Mouse (Mus musculus) intestine, embryonic 14.5 days (tissue): ENCODE data around the gene Msi1. TPM values are rescaled to one million over a fixed set of nuclear protein-coding genes. Genes with fewer than 3 reads are reported as not detected.

Experiments used
- ATAC-seq: fragments of 200-750 bp; cut with Nextera tagmentation; replicated peaks from 2 replicates; pipeline ENCODE4 v1.8.0; 2017; ENCODE audit warnings: low read depth, moderate number of reproducible peaks, moderate TSS enrichment, moderate library complexity; ENCODE audit not compliant: low FRiP score, low TSS enrichment
- DNase-seq: peaks from one replicate; pipeline ENCODE4 v3.0.0-alpha.2; 2018; ENCODE audit warnings: low spot score
- H3K27ac ChIP-seq: fragments of 300-500 bp; sonication (generic); 2 replicates; pipeline ENCODE4 v1.5.1; 2014; ENCODE audit warnings: low read depth, mild to moderate bottlenecking, control low read depth
- H3K27me3 ChIP-seq: fragments of 300-500 bp; sonication (generic); replicated peaks from 2 replicates; pipeline ENCODE4 v1.6.1; 2014; ENCODE audit warnings: low read length, control low read depth; ENCODE audit not compliant: control insufficient read depth, insufficient read depth
- H3K36me3 ChIP-seq: fragments of 300-500 bp; sonication (generic); 2 replicates; pipeline ENCODE4 v1.6.1; 2014; ENCODE audit warnings: low read length, control low read depth; ENCODE audit not compliant: control insufficient read depth, insufficient read depth
- H3K4me1 ChIP-seq: fragments of 300-500 bp; sonication (generic); replicated peaks from 2 replicates; pipeline ENCODE4 v1.6.1; 2014; ENCODE audit warnings: low read length, control low read depth, mixed read lengths; ENCODE audit not compliant: control insufficient read depth, insufficient read depth
- H3K4me2 ChIP-seq: fragments of 300-500 bp; sonication (generic); 2 replicates; pipeline ENCODE4 v1.6.1; 2014; ENCODE audit warnings: low read length
- H3K4me3 ChIP-seq: fragments of 300-500 bp; sonication (generic); 2 replicates; pipeline ENCODE4 v1.5.1; 2014; ENCODE audit warnings: low read depth, low read length, control low read depth, mixed read lengths
- H3K9ac ChIP-seq: fragments of 300-500 bp; sonication (generic); 2 replicates; pipeline ENCODE4 v1.6.1; 2014; ENCODE audit warnings: mild to moderate bottlenecking, low read length
- H3K9me3 ChIP-seq: fragments of 300-500 bp; sonication (generic); 2 replicates; pipeline ENCODE4 v1.6.1; 2016; ENCODE audit warnings: low read length, control low read depth; ENCODE audit not compliant: control insufficient read depth
- WGBS: fragments of 180-500 bp; shearing (Covaris S2); extraction: QIAGEN DNeasy Blood & Tissue Kit; methylation state at CpG from one replicate; pipeline ENCODE4 v1.1.7; 2014; 5-methylcytosine and 5-hydroxymethylcytosine counted together
- polyA plus RNA-seq: library from polyadenylated mRNA; unstranded; fragments of >200 nt; fragmentation: Nextera tagmentation; extraction: Ambion mirVana; gene quantifications from 2 replicates; pipeline ENCODE4 v1.2.1, GENCODE M21; 2014

The Msi1 gene
- polyA plus RNA-seq, 1 experiment from 2014 or later: 16.0 TPM

DNA sequence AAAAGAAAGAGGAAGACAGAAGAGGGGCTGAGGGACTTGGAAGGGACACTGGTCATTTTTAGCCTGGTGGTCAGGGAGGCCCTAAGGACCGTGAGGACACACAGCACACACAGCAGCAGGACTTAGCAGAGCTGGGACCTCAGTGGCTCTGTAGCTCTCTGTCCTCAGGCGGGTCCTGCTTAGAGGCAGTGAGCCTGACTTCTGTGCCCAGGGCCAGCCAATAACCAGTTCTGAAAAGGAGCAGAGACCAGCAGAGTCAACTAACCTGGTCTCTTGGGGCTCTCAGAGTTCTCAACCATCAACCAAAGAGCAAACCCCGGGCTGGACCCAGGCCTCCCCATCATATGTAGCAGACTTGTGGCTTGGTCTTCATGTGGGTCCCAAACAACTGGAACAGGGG is 19.8 kb downstream of the Msi1 start:
- no peaks in the 10 kb centered on the region for H3K4me1 ChIP-seq
- H3K27me3 ChIP-seq: no peaks in the 10 kb centered on the region
- no peak for DNase-seq
- H3K4me3 ChIP-seq: no peak overlapping the region
- ATAC-seq: no peak
- 91% methylated on average over 3 of the region's 3 CpGs for WGBS
- no peak overlapping the region for H3K4me2 ChIP-seq
- H3K9ac ChIP-seq: no peak overlapping the region
- no peak overlapping the region for H3K27ac ChIP-seq
- H3K36me3 ChIP-seq: peaks cover 76% of the 10 kb centered on the region
- H3K9me3 ChIP-seq: no peaks in the 10 kb centered on the region

DNA sequence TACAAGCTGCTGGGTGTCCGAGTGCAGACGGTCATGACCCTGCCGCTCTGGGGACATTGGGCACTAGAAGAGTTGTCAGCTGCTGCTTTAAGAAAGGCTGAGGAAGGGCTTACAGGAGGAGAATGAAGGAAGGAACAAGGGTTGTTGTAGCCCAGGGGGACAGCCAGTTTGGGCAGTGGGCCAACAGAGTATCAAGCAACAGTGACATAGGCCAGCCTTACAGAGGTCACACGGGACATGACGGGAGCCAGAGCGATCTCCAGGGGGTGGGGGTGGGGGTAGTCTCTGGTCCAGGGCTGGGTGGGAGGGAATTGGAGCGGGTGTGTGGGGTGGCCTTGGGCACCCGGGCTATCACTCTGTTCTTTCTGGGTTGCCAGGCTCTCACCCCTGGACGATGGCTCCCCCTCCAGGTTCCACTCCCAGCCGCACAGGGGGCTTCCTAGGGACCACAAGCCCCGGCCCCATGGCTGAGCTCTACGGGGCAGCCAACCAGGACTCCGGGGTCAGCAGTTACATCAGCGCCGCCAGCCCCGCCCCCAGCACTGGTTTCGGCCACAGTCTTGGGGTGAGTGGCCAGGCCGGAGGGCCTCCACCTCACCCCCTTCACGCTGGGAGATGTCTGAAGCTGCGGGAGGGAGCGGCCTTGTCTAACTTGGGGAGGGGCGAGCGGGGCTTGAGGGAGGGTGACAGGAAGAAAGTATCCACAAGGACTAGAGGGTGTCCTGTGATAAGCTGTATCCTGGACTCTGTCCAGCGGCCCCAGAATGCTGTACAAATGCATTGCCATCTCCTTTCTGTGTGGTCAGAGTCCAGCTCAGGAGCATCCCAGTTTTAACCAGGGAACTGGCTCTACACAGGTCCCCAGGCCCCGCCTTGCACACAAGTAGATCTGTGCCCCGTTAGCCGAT is 21.3 kb downstream of the Msi1 start:
- no peaks in the 10 kb centered on the region for H3K27me3 ChIP-seq
- H3K9me3 ChIP-seq: no peaks in the 10 kb centered on the region
- H3K4me3 ChIP-seq: no peak overlapping the region
- WGBS: 90% methylated on average over 26 of the region's 27 CpGs
- DNase-seq (no peak), ATAC-seq (no peak)
- no peak overlapping the region for H3K4me2 ChIP-seq
- H3K36me3 ChIP-seq: peaks cover 66% of the 10 kb centered on the region
- no peak overlapping the region for H3K27ac ChIP-seq
- H3K9ac ChIP-seq: no peak overlapping the region
- H3K4me1 ChIP-seq: no peaks in the 10 kb centered on the region

DNA sequence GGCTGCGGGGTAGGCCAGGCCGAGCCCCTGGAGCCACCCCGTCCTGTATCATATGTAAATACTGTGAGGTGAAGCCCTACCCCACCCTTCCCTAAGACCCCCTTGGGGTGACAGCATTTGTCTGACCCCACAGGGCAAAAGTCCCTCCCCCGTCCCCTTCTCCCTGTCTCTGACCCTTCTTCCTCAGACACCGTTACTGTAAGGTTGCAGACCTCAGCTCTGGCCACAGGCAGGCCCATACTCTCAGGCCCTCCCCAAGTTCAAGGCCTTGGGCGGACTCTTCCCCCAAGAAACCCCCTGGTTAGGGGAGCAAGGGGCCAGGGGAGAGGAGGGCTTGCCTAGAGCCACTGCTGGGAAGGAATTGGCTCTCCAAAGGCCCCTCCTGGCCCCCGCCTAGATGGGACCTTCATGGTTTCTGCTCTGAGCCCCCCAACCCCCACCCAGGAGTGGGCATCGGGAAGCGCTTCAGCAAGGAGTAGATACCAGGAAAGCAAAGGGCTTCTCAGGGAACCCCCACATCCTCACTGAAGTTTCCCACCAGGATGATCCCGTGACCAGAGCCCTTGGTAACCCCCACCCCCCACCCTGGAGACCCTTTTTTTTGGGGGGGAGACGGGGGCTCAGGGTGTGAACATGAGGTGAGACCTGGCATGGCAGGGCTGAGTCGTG is 25.2 kb downstream of the Msi1 start:
- WGBS: 78% methylated on average over 12 of the region's 12 CpGs
- DNase-seq (no peak), ATAC-seq (no peak)
- no peaks in the 10 kb centered on the region for H3K27me3 ChIP-seq
- H3K9me3 ChIP-seq: no peaks in the 10 kb centered on the region
- H3K4me3 ChIP-seq: no peak overlapping the region
- H3K9ac ChIP-seq: no peak overlapping the region
- peaks cover 37% of the 10 kb centered on the region for H3K36me3 ChIP-seq
- no peak overlapping the region for H3K4me2 ChIP-seq
- H3K27ac ChIP-seq: no peak overlapping the region
- H3K4me1 ChIP-seq: no peaks in the 10 kb centered on the region

DNA sequence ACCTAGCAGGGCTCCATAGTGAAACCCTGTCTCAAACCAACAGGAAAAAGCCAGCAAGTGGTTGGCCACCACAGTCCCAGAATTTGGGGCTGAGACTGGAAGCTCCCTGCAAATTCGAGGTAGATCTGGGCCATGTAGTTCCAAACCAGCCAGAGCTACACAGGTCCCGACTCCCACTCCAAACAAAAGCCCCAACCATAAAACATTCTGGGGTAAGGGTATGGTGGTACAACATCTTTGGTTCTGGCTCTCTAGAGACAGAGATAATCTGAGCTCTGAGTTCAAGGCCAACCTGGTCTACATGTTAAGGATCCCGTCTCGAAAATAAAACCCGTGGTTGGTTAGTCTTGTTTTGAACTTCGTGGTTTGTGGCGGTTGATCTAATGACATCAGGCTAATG is 26.4 kb downstream of the Msi1 start:
- Histone ChIP-seq H3K27ac (no peak overlapping the region), H3K27me3 (no peaks in the 10 kb centered on the region), H3K4me2 (no peak overlapping the region), H3K36me3 (peaks cover 27% of the 10 kb centered on the region), H3K9ac (no peak overlapping the region), H3K4me1 (no peaks in the 10 kb centered on the region), H3K9me3 (no peaks in the 10 kb centered on the region), H3K4me3 (no peak overlapping the region)
- 75% methylated on average over 7 of the region's 7 CpGs for WGBS
- DNase-seq (no peak), ATAC-seq (no peak)

DNA sequence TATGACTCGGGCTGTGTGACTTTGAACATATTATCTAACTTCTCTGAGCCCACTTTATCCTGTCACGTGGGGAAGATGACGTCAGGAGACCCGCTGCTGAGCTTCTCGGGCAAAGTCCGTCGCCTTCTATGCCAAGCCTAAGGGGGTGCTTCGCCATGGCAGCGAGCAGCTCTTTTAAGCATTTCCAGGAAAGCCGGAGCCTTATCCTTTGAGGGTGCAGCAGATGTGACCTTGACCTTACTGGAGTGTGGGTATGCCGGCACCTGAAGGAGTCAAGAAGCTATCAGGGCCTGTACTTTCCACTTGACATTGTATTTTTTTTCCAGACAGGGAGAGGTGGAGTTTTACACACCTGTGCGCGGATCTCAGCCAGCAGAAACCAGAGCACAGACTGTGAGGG is 29.5 kb downstream of the Msi1 start:
- Histone ChIP-seq H3K36me3 (peaks cover 7% of the 10 kb centered on the region), H3K4me2 (no peak overlapping the region), H3K27me3 (no peaks in the 10 kb centered on the region), H3K4me1 (no peaks in the 10 kb centered on the region), H3K9me3 (no peaks in the 10 kb centered on the region), H3K27ac (no peak overlapping the region), H3K4me3 (no peak overlapping the region), H3K9ac (no peak overlapping the region)
- no peak for ATAC-seq
- WGBS: 63% methylated on average over 13 of the region's 13 CpGs
- DNase-seq: no peak

DNA sequence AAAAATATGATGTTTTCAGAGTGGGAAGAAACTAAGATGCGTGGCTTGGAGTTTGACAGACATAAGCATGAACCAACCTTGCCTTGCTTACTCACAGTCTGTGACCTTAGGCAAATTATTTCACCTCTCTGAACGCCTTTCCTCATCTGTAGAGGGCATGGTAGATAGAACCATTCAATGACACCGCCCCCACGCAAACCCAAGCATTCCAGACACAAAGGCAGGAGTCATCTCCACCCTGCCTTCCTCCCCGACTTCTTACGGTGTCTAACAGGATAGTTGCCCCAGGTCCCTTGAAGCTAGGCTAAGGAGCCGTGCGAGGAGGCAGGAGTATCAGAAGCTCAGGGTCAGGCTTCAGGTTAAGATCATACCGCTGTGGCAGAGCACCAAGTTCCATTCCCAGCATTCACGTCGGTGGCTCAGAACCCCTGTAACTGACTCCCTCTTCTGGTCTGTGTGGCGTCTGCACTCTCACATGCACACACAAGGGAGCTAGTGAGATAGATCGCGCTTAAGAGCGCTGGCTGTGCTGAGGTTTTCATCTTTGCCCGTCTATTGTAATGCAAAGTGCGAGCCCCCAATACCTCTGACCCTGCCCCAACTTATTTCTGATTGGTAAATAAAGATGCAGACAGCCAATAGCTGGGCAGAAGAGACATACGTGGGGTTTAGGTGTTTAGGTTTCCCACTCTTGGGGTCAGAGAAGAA is 35.2 kb downstream of the Msi1 start:
- no peak overlapping the region for H3K4me2 ChIP-seq
- H3K36me3 ChIP-seq: no peaks in the 10 kb centered on the region
- ATAC-seq (no peak), DNase-seq (no peak)
- H3K4me1 ChIP-seq: no peaks in the 10 kb centered on the region
- no peak overlapping the region for H3K4me3 ChIP-seq
- H3K27me3 ChIP-seq: no peaks in the 10 kb centered on the region
- H3K27ac ChIP-seq: no peak overlapping the region
- no peaks in the 10 kb centered on the region for H3K9me3 ChIP-seq
- 81% methylated on average over 18 of the region's 18 CpGs for WGBS
- no peak overlapping the region for H3K9ac ChIP-seq

DNA sequence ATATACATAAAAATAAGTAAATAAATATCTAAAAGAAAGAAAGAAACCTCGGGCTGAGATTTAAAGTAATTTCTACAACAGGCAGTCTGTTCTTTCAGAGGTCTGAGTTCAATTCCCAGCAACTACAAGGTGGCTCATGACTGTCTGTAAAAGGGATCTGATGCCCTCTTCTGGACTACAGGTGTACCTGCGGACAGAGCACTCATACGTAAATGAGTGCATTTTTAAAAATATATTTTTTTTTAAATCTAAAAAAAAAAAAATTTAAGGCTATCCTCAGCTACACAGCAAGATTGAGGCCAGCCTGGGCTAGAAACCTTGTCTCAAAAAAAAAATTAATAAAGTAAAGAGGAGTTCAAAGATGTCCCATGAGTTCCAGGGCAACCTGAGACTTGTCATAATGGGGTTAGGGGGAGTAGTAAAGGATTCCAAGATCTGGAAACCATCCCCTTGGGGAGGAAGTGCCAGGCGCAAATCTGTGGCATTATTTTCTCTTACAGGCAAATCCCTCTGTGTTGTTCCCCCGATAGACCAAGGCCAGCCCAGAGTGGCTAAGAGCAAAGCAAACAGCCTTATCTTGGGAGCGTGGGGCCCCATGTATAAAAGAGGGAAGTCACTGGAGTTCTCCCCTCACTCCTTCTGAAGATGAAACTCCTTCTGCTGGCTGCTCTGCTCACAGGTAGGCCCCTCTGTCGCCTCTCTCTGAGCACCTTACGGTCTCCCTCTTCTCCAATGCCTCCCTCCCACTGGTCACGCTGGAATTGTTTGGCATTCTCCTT is 36.4 kb downstream of the Msi1 start, which contains the start of gene Pla2g1b:
Gene Pla2g1b (plus strand): TSS at position 621 of the 779 bp plus-strand sequence.
- ATAC-seq (no peak; the same call in 1 of the 2 replicates), DNase-seq (peak; percentile 61)
- 0 out of 2 replicates have a peak within 1 kb of the TSS, but pooled peaks have one; percentile 25 for H3K27ac ChIP-seq
- no peaks in the 10 kb centered on the region for H3K27me3 ChIP-seq
- no peaks in the 10 kb centered on the region for H3K4me1 ChIP-seq
- 39% methylated on average over 9 of the region's 9 CpGs for WGBS
- H3K4me2 ChIP-seq: 0 out of 2 replicates have a peak within 1 kb of the TSS, but pooled peaks have one; percentile 4
- H3K4me3 ChIP-seq: no peak within 1 kb of the TSS
- H3K36me3 ChIP-seq: no peaks in the 10 kb centered on the region
- H3K9me3 ChIP-seq: no peaks in the 10 kb centered on the region
- no peak within 1 kb of the TSS for H3K9ac ChIP-seq

DNA sequence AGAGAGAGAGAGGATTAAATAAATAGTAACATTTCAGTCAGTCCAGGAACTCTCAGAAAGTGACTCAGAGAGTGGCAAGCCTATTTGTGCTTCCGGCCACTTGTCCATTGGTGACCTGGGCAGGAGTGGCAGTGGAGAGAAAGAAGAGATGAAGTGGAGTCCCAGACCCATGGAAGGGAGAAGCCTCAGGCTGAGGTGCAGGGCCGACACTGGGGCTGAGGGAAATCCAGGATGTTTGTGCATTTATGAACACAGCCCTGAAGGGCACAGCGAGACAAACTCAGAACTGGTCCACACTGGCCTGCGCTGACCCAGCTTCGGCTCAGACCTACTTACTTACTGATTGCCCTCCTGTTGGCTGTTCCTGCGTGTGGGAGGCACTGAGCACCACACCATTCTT is 40.4 kb downstream of the Msi1 start:
- Histone ChIP-seq H3K9me3 (no peaks in the 10 kb centered on the region), H3K36me3 (no peaks in the 10 kb centered on the region), H3K27ac (no peak overlapping the region), H3K4me3 (no peak overlapping the region), H3K27me3 (no peaks in the 10 kb centered on the region), H3K4me2 (no peak overlapping the region), H3K4me1 (no peaks in the 10 kb centered on the region), H3K9ac (no peak overlapping the region)
- no peak for DNase-seq
- WGBS: 56% methylated on average over 6 of the region's 6 CpGs
- no peak for ATAC-seq
